Mouse (Mus musculus) spleen, postnatal 10 days (tissue): ENCODE results near the gene Rras2.

ENCODE experiments used
- DNase-seq, 2 experiments: peaks; one replicate each; pipeline ENCODE4 v3.0.0; 2021 to 2022; ENCODE audit warnings: low spot score in 2 of 2

Gene Rras2

GRCm38 (mm10) chr7:114117444-114117905 lies at the start of gene Rras2:
Gene Rras2, minus strand, starts transcription at chr7:114117781.
- peak; percentile 44 to 79 for DNase-seq

DNA sequence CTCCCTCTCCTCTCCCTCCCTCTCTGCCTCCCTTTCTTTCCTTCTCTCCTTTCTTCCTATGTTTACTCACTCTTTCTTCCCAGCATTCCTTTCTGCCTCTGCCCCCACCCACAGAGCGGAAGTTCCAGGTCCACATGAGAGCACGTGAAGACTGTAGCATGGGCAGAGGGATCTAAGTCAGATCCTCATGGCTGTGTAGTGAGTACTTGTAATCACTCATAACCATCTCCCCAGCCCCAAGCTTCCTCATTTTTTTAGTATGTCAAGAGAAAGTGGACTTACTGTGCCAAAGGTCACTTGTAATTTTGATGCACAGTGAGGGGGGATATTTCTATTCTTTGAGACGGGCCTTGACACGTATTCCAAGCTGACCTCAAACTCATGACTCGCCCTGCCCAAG lies 45.4 kb upstream of the Rras2 start:
- no peak for DNase-seq

- no peak for DNase-seq
Observed at GRCm38 (mm10) chr7:114161101-114161500, 43.5 kb upstream of the Rras2 start.

- DNase-seq: no peak
Observed at GRCm38 (mm10) chr7:114157716-114158278, 40.2 kb upstream of the Rras2 start.

- DNase-seq: no peak
Observed at GRCm38 (mm10) chr7:114156364-114156763, 38.8 kb upstream of the Rras2 start.

- no peak for DNase-seq
Observed at GRCm38 (mm10) chr7:114155053-114155865, 37.7 kb upstream of the Rras2 start.

- DNase-seq: no peak
Observed at GRCm38 (mm10) chr7:114151036-114151780, 33.6 kb upstream of the Rras2 start.

GRCm38 (mm10) chr7:114149564-114149963 lies 32.0 kb upstream of the Rras2 start:
- no peak for DNase-seq

DNA sequence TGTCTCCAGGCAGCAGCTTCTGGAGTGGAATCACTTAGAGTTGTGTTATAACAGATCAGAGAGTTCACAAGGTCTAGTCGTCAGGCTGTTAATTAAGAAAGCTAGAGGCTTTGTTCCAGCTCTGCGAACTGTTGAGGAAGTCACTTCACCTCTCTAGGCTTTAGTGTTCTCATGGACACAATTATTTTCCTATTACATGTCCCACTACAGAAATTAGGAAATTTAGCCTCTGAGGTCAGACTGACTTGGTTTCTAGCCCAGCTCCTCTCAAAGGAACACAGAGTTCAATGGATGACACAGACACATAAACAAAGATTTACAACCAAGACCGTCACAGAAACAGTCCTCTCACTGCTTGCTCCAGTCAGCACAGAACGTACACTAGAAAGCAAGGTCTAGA lies 31.6 kb upstream of the Rras2 start:
- no peak for DNase-seq

DNA sequence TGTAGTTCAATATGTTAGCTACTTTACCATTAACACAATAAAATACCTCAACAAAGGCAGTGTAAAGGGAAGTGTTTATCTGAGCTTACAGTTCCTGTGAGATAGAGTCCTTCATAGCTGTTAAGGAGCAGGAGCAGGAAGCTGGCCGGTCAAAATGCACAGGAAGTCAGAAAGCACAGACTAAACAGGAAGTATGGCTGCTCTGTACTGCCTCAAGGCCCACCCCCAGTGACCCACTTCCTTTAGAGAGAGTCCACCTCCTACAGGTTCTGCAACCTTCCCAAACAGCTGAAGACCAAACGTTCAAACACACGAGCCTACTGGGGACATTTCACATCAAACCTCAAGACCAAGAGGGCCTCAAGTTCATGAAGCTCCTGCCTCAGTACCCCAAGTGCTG lies 28.3 kb upstream of the Rras2 start:
- DNase-seq: no peak

DNA sequence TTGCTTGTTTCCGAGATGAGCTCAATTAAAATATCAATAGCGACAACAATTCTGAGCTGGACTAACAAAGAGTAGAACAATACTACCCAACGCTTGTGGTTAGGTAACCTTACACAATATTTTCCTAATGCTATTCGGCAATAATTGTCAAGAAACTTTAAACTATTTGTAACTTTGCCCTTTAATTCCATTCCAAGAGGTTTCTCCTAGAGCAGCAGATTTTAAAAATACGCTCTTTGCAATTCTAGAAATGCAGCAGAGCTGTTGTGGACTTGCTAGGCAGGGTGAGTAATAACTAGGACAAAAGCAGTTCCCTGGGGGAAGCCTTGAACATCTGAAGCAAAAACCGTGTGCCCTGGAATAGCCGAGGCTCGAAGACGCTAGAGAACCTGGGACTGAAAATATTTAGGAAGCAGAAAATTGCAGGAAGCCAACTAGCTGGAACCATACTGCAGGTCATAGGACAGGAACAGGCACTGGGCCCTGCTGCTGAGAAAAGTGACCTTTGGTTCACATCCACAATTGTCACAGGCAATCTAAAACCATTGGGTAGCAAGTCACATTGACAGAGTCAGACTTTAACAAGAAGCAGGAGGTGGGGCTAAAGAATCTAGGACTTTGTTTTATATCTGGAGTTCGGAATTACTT lies 24.7 kb upstream of the Rras2 start:
- DNase-seq: no peak

- DNase-seq: no peak
Observed at GRCm38 (mm10) chr7:114140026-114140425, 22.4 kb upstream of the Rras2 start.

- no peak for DNase-seq
Observed at GRCm38 (mm10) chr7:114139400-114139799, 21.8 kb upstream of the Rras2 start.

GRCm38 (mm10) chr7:114138261-114138660 lies 20.7 kb upstream of the Rras2 start:
- DNase-seq: no peak

DNA sequence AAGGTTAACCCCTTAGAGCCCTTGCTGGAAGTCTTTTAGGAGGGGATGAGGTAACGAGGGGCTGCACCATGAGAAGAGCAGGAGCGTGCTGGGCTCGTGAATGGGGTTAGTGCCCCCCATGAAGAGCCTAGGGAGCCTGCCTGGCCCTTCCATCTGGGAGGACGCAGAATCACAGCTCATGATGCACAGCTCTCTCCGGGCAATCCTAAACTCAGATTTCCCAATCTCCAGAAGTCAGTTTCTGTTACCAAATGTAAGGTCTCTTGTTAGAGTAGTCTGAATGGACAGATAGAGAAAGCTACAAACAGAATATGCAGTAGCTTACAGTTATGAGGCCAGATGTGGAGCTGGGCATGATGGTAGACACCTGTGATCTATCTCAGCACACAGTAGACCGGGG lies 17.6 kb upstream of the Rras2 start:
- no peak for DNase-seq

DNA sequence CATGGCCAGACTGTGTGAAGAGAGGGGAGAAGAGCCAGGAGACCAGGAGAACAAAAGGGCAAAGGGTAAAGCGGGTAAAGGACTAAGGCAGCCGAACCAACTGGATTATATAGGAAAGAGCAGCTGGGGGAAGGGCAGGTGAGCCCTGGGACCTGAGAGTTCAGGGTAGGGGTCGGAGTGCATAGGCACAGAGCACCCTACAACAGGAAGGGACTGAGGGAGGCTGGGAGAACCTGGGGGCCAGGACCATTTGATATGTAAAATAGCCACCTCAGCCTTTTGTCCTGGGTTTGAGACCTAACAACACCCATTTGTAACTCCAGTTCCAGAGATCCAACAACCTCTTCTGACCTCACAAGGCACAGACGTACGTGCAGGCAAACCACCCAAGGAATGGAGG lies 16.4 kb upstream of the Rras2 start:
- no peak for DNase-seq

DNA sequence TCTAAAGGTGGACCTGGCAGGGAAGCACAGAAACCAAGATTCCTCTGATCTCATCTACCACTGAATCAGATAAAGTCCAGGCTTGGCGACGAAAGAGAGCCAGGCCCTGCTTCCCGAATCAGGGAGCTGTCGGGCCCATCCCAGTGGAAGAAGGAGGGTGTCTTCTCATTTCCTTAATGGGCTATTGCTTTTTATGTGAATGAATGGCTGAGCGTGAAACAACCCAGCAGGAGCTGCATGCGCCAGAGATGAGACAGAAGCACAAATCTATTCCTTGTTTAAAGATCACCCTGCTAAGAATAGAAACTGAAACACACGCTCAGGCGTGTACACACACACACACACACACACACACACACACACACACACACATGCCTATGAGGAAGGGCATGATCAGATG lies 14.7 kb upstream of the Rras2 start:
- DNase-seq: no peak

- DNase-seq: no peak
Observed at GRCm38 (mm10) chr7:114129281-114129680, 11.7 kb upstream of the Rras2 start.

- DNase-seq: no peak
Observed at GRCm38 (mm10) chr7:114118180-114118579, 599 bp upstream of the Rras2 start.

GRCm38 (mm10) chr7:114116711-114117351 lies 750 bp downstream of the Rras2 start:
- DNase-seq: peak; percentile 19 to 34

DNA sequence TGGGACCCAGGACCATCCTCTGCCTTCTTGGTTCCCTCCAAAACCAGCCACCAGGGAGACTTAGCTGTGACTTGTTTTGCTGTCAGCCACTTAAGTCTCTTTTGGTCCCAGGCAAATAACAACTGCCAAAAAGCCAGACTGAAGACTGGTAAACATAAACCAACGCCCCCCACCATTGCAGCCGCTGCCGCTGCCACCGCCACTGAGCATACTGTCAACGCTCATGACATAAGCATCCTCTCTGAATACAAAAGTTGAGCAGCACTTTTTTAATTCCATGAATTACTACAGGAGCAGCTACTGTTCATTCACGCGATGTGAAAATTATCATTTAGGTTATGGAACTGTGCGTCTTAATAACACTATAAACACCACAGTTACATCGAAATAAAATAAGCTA lies 1.6 kb downstream of the Rras2 start:
- no peak for DNase-seq

GRCm38 (mm10) chr7:114114976-114115375 lies 2.6 kb downstream of the Rras2 start:
- DNase-seq: no peak
